Mouse (Mus musculus) macrophage (primary cell): Measurements from ENCODE around the gene Olfr6. TPM values are rescaled to one million over a fixed set of nuclear protein-coding genes. Genes with fewer than 3 reads are reported as not detected.
"Not testable (repeated sequence)": the region's sequence is repeated elsewhere in the genome, so short reads cannot be mapped to it uniquely, and the experiment has no call there.

Experiments
- H3K27ac ChIP-seq: fragments of 350-480 bp; formaldehyde crosslinking; 2 replicates; pipeline ENCODE4 v1.9.0; 2021
- H3K36me3 ChIP-seq: fragments of 350-480 bp; formaldehyde crosslinking; 2 replicates; pipeline ENCODE4 v1.9.0; 2021; ENCODE audit errors: inconsistent target
- H3K4me3 ChIP-seq: fragments of 350-480 bp; formaldehyde crosslinking; 2 replicates; pipeline ENCODE4 v1.9.0; 2021; ENCODE audit errors: inconsistent target
- H3K79me2 ChIP-seq: fragments of 350-480 bp; formaldehyde crosslinking; 2 replicates; pipeline ENCODE4 v1.9.0; 2021; ENCODE audit errors: inconsistent target
- WGBS: methylation state at CpG from one replicate; pipeline ENCODE4 v1.1.7; 2026; ENCODE audit warnings: inconsistent platforms; ENCODE audit not compliant: missing documents; 5-methylcytosine and 5-hydroxymethylcytosine counted together
- polyA plus RNA-seq: library from polyadenylated mRNA; stranded (reverse); fragments of 250-400 nt; gene quantifications from 3 replicates; pipeline ENCODE4 v1.2.4, GENCODE M21; 2018; ENCODE audit warnings: inconsistent platforms
- total RNA-seq, 78 experiments: library from RNA; depleted of rRNA; stranded (reverse); fragments of 250-400 nt; gene quantifications; 1 replicate in 9 of 78; 2 replicates in 24 of 78; 3 replicates in 43 of 78; 4 replicates in 2 of 78; pipeline ENCODE4 v1.2.4; 2018; ENCODE audit warnings: inconsistent platforms in 56 of 78

Olfr6 gene
- total RNA-seq (2018; cell fraction: chromatin; rRNA removed): not detected
- not detected for total RNA-seq (2018; cell fraction: cytosol; rRNA removed)
- total RNA-seq (2018; cell fraction: nucleus; rRNA removed): not detected
- not detected in 3 replicates for polyA plus RNA-seq

DNA sequence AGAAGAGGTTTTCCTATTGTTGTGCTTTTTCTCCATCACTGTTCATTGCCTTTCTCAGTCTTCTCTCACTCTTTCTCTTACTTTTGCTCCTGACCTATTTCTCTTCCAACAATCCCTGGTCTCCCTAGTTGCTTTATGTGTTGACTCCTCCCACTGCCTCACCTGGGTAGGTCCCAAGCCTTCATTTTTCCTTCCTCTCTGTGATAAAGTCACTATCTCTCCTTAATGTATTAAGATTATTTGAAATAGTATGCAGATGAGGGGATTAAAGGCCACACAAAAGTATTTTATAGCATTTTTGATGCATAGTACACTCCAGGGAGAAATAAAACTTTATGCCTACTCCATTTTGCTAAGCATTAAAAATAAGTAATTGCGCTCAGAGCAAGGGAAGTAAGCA lies at the start of gene Olfr6:
TSS of gene Olfr6 (minus strand) at position 101 of the 400 bp plus-strand sequence.
- WGBS: 92% methylated on average over 1 of the region's 1 CpGs
- H3K79me2 ChIP-seq: no peaks in the 10 kb centered on the region
- no peaks in the 10 kb centered on the region for H3K36me3 ChIP-seq
- no peak within 1 kb of the TSS for H3K27ac ChIP-seq
- no peak within 1 kb of the TSS for H3K4me3 ChIP-seq

DNA sequence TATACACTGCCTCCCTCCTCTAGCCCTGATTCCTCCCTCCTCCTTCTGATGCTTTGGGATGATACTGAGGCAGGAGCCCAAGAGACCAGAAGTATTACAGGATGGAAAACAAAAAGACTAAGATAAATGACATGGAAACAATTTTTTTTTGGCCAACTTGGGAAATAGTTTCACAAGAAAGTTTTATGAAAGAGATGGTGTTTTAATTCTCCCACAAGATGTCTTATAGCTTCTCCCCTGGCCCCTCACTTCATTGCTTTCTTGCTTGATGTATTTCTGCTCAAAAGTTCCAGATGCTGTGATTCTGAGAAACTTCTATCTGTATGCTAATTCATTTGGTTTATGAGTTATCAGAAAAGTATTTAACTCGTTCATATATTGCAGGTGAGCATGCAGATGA lies 42.2 kb upstream of the Olfr6 start, which contains the start of gene Olfr2:
TSS of gene Olfr2 (minus strand) at position 101 of the 400 bp plus-strand sequence.
- Histone ChIP-seq H3K4me3 (no peak within 1 kb of the TSS), H3K79me2 (no peaks in the 10 kb centered on the region), H3K36me3 (no peaks in the 10 kb centered on the region), H3K27ac (no peak within 1 kb of the TSS)
- WGBS: 69% methylated on average over 1 of the region's 1 CpGs

- Histone ChIP-seq H3K79me2 (no peaks in the 10 kb centered on the region), H3K36me3 (no peaks in the 10 kb centered on the region), H3K27ac (no peak overlapping the region), H3K4me3 (no peak overlapping the region)
- 28% methylated on average over 3 of the region's 3 CpGs for WGBS
These were observed 40.4 kb upstream of the Olfr6 start for GRCm38 (mm10) chr7:107004169-107004568.

DNA sequence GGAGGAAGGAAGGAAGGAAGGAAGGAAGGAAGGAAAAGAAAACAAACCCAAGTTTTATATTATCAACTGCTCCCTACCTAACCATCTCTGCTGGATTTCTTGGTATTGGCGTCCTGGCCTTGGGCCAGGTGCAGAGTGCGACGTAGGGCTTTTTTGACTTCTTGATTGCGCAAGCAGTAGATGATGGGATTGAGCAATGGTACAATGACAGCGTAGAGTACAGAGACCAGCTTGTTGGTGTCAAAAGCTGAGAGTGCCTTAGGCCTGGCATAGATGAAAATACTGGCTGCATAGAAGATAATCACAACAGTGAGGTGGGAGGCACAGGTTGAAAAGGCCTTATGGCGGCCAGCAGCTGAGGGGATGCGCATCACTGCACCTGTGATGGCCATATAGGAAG lies 37.1 kb upstream of the Olfr6 start:
- 57% methylated on average over 7 of the region's 7 CpGs for WGBS
- H3K27ac ChIP-seq: no peak overlapping the region
- no peaks in the 10 kb centered on the region for H3K79me2 ChIP-seq
- H3K36me3 ChIP-seq: no peaks in the 10 kb centered on the region
- H3K4me3 ChIP-seq: no peak overlapping the region

DNA sequence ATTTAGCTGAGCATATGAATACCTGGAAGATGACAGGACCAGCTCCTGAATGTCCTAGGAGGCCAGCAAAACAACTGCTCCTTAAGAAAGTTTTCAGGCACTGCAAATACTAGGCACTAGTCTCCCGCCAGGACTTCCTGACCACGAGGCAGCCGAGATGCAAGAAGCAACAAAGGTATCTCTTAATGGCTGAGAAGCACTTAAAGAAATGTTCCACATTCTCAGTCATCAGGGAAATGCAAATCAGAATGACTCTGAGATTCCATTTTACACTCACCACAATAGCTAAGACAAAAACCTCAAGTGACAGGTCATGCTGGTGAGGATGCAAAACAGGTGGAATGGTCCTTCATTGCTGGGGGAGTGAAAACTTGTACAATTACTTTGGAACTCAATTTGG lies 21.5 kb upstream of the Olfr6 start:
- Histone ChIP-seq H3K4me3 (no peak overlapping the region), H3K79me2 (no peaks in the 10 kb centered on the region), H3K36me3 (no peaks in the 10 kb centered on the region), H3K27ac (no peak overlapping the region)
- WGBS: 87% methylated on average over 3 of the region's 3 CpGs

DNA sequence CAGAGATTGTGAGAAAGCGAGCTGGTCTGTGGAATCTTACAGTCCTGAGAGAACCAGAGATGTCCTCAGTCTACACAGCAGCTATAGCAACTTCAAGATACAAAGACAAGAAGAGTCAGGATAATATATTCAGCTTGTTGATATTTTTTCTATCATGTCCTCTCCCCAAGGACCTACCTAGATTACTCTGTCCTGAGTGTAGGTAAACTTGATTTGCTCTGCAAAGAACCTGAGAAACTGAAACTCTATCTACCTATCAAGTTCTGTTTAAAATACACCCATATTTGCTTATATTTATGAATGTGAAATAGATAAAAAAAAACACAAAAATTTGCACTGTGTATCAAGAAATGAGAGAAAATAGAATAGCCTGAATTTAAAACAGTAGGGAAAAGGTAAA lies 11.6 kb upstream of the Olfr6 start, which contains the start of gene Olfr711:
TSS of gene Olfr711 (minus strand) at position 101 of the 400 bp plus-strand sequence.
- Histone ChIP-seq H3K4me3 (no peak within 1 kb of the TSS), H3K27ac (no peak within 1 kb of the TSS), H3K36me3 (no peaks in the 10 kb centered on the region), H3K79me2 (no peaks in the 10 kb centered on the region)
- WGBS: 92% methylated on average over 1 of the region's 1 CpGs

DNA sequence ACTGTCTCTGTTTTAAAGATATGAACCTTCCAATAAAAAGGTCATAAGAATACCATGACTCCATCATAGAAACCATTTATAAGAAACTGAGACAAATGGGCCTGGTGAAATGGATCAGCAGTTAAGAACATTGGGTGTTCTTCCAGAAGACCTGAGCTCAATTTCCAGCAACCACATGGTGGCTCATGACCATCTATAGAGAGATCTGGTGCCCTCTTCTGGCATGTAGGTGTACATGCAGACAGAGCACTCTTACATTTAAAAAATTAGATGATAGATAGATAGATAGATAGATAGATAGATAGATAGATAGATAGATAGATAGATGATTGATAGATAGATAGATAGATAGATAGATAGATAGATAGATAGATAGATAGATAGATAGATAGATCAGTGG lies 3.8 kb upstream of the Olfr6 start:
- H3K27ac ChIP-seq, H3K36me3 ChIP-seq, H3K4me3 ChIP-seq, H3K79me2 ChIP-seq: not testable (repeated sequence)

DNA sequence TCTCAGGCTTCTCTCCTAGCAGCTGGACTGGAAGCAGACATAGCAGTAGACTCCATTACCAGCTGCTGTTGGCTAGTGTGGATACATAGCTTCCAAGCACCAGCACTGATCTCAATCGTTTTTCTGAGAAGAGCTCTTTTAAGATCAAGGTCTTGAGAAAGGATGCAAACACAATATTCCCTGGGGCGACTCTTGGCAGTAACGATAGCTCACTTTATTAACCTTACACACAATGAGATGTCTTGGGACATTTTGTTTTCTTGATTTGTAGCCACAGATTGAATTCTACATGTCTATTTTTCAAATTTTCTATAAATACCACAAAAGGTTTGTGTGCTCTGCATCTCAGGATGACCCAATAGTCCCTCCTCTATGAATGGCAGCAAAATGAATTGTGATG lies 15.5 kb downstream of the Olfr6 start, which contains the start of gene Olfr710:
TSS of gene Olfr710 (minus strand) at position 101 of the 400 bp plus-strand sequence.
- Histone ChIP-seq H3K27ac (no peak within 1 kb of the TSS), H3K79me2 (no peaks in the 10 kb centered on the region), H3K4me3 (no peak within 1 kb of the TSS), H3K36me3 (no peaks in the 10 kb centered on the region)
- WGBS: 86% methylated on average over 3 of the region's 3 CpGs

DNA sequence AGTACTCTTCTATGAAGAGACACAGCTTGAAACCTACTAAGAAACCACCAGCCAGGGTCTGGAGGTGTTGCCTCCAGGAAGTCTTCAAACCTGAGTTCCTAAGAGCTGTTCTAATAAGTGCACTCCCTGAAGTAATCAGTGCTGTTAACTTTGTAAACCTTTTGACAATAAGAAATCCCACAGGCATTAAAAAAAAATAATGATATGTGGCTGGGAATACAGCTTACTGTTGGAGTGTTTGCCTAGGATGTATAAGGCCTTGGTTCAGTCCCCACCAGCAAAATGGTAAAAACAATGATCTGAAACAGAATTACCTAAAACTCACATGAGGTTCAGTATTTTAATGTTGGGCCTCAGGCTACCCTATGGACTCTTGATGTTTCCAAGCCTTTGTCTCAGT lies 31.6 kb downstream of the Olfr6 start, which contains the start of gene Olfr709-ps1:
TSS of gene Olfr709-ps1 (minus strand) at position 101 of the 400 bp plus-strand sequence.
- no peaks in the 10 kb centered on the region for H3K79me2 ChIP-seq
- no peak within 1 kb of the TSS for H3K4me3 ChIP-seq
- H3K36me3 ChIP-seq: no peaks in the 10 kb centered on the region
- H3K27ac ChIP-seq: no peak within 1 kb of the TSS

DNA sequence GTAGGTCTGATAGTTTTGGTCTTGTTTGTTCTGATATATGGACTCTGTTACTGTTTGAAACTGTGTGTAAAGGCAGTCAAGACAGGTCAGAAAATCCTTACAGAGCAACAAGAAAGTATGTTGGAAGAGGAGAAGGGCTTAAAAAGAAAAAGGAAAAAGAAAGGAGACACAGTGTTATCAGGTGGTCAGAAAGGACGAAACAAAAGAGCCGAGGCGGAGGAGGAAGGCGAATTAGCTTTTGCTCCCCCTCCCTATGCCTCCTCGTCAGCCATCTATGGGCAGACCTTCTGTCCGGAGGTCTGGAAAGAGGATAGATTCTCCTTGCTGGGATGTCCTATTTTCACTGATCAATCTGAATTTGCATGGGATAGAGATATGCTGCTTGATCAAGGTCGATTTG lies 42.8 kb downstream of the Olfr6 start:
- H3K4me3 ChIP-seq, H3K27ac ChIP-seq: not testable (repeated sequence)
- WGBS: 83% methylated on average over 2 of the region's 7 CpGs

DNA sequence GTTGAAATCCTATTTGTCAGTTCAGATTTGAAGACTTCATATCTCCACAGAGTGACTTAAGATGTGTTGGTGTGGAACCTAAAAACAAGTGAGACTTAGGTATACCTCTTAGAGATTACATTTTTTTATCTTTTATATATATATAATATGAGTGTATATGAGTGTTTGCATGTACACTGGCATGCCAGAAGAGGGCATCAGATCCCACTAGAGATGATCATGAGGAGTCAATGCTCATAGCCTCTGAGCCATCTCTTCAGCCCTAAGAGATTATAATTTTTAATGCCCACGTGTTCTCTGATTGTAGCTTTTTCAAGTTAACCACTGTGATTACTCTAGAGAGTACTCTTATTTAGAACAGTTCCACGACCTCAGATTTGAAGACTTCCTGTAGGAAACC lies 56.1 kb downstream of the Olfr6 start, which contains the start of gene Olfr1532-ps1:
TSS of gene Olfr1532-ps1 (plus strand) at position 326 of the 400 bp plus-strand sequence.
- Histone ChIP-seq H3K79me2 (no peaks in the 10 kb centered on the region), H3K27ac (no peak within 1 kb of the TSS), H3K36me3 (no peaks in the 10 kb centered on the region), H3K4me3 (no peak within 1 kb of the TSS)
- WGBS: 60% methylated on average over 2 of the region's 2 CpGs

More for the DNA sequence above, 42.8 kb downstream of the Olfr6 start:
- H3K36me3 ChIP-seq, H3K79me2 ChIP-seq: not testable (repeated sequence)

Other genes starting within 250 kb of the Olfr6 start
- not detected in 3 replicates for gene Olfr695, start 247.5 kb downstream of the Olfr6 start, polyA plus RNA-seq
- not detected in 3 replicates for gene Olfr697, start 221.5 kb downstream of the Olfr6 start, polyA plus RNA-seq
- not detected in 3 replicates for gene Olfr698, start 208.5 kb downstream of the Olfr6 start, polyA plus RNA-seq
- not detected in 3 replicates for gene Olfr699, start 170.7 kb downstream of the Olfr6 start, polyA plus RNA-seq
- gene Olfr700, start 155.1 kb downstream of the Olfr6 start, polyA plus RNA-seq: not detected in 3 replicates
- gene Olfr701, start 149.8 kb downstream of the Olfr6 start, polyA plus RNA-seq: not detected in 3 replicates
- not detected in 3 replicates for gene Olfr702, start 130.0 kb downstream of the Olfr6 start, polyA plus RNA-seq
- not detected in 3 replicates for gene Olfr703, start 120.6 kb downstream of the Olfr6 start, polyA plus RNA-seq
- gene Olfr704, start 100.8 kb downstream of the Olfr6 start, polyA plus RNA-seq: not detected in 3 replicates
- gene Olfr705, start 87.0 kb downstream of the Olfr6 start, polyA plus RNA-seq: not detected in 3 replicates
- not detected in 3 replicates for gene Olfr706, start 75.8 kb downstream of the Olfr6 start, polyA plus RNA-seq
- gene Olfr707, start 62.7 kb downstream of the Olfr6 start, polyA plus RNA-seq: not detected in 3 replicates
- gene Olfr1532-ps1, start 55.9 kb downstream of the Olfr6 start, polyA plus RNA-seq: not detected in 3 replicates
- gene Olfr709-ps1, start 31.7 kb downstream of the Olfr6 start, polyA plus RNA-seq: not detected in 3 replicates
- gene Olfr710, start 15.6 kb downstream of the Olfr6 start, polyA plus RNA-seq: not detected in 3 replicates
- not detected in 3 replicates for gene Olfr711, start 11.5 kb upstream of the Olfr6 start, polyA plus RNA-seq
- not detected in 3 replicates for gene Olfr2, start 42.1 kb upstream of the Olfr6 start, polyA plus RNA-seq
- gene Olfr713, start 67.2 kb upstream of the Olfr6 start, polyA plus RNA-seq: not detected in 3 replicates
- not detected in 3 replicates for gene Olfr714, start 107.0 kb upstream of the Olfr6 start, polyA plus RNA-seq
- gene Olfr17, start 129.3 kb upstream of the Olfr6 start, polyA plus RNA-seq: not detected in 3 replicates
- not detected in 3 replicates for gene Olfr715b, start 146.4 kb upstream of the Olfr6 start, polyA plus RNA-seq
- not detected in 3 replicates for gene Olfr715, start 167.1 kb upstream of the Olfr6 start, polyA plus RNA-seq
- gene Olfr716, start 174.4 kb upstream of the Olfr6 start, polyA plus RNA-seq: not detected in 3 replicates
- not detected in 3 replicates for gene Nlrp14, start 203.1 kb upstream of the Olfr6 start, polyA plus RNA-seq
- gene Rbmxl2, start 245.5 kb upstream of the Olfr6 start, polyA plus RNA-seq: not detected in 3 replicates